Mouse (Mus musculus): Measurements from ENCODE around the gene Sort1.

DNA sequence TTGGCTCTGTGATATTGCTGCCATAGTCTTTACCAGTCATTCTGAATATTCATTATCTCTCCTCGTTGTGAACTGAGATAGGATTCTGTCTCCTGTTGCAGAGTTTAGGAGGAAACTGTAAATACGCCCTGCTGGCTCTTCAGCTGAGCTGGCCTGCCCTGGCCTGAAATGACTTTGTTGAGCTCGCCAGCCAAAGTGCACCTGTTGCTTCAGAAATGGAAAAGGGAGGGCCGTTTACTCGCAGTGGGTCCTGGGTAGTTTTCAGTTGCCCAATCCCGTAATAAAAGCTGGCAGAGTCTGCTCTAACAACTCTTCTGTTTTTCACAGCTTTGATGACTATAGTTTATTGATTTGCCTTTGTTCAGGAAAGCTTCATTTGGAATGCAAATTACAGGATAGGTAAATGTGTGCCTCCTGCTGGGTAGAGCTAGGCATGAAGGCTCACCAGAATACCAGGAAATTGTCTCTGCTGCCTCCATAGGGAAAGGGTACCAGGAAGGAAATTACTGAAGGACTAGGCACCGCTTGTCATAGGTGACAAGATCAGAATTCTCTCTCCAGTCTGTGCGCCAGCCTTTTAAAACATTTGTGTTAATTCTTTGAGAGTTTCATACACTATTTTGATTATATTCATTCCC is 30.3 kb downstream of the Sort1 start:
- TF ChIP-seq CTCF (IDR thresholded peaks at IDR 0.05; ENCODE audit: insufficient read depth, low read depth, low read length), result no peak
- TF ChIP-seq POLR2A (IDR thresholded peaks at IDR 0.05; ENCODE audit: insufficient read depth, low read depth, low read length), result no peak

All from olfactory bulb, adult 2 months (tissue).